Mouse (Mus musculus) small intestine, adult 2 months (tissue): ENCODE data around the gene Abraxas2. TPM values are rescaled to one million over a fixed set of nuclear protein-coding genes. Genes with fewer than 3 reads are reported as not detected.

Experiments used
- H3K27ac ChIP-seq: fragments of 200-500 bp; 2 replicates; pipeline ENCODE4 v1.5.1; 2012; ENCODE audit warnings: low read depth, low read length, control low read depth, inconsistent platforms; ENCODE audit not compliant: insufficient read depth
- H3K27me3 ChIP-seq: fragments of 200-500 bp; 2 replicates; pipeline ENCODE4 v1.6.1; 2012; ENCODE audit warnings: mild to moderate bottlenecking, moderate library complexity, low read length, inconsistent platforms; ENCODE audit not compliant: control insufficient read depth, insufficient read depth
- H3K36me3 ChIP-seq: fragments of 200-500 bp; 2 replicates; pipeline ENCODE4 v1.6.1; 2012; ENCODE audit warnings: mild to moderate bottlenecking, low read length, control low read depth, inconsistent platforms; ENCODE audit not compliant: control insufficient read depth, insufficient read depth
- H3K4me1 ChIP-seq: fragments of 200-500 bp; 2 replicates; pipeline ENCODE4 v1.6.1; 2012; ENCODE audit warnings: low read length, inconsistent platforms, mixed read lengths; ENCODE audit not compliant: control insufficient read depth, insufficient read depth, insufficient read length
- H3K4me3 ChIP-seq: fragments of 200-500 bp; 2 replicates; pipeline ENCODE4 v1.5.1; 2012; ENCODE audit warnings: low read depth, mild to moderate bottlenecking, control low read depth, inconsistent platforms, low read length, moderate library complexity
- CTCF ChIP-seq: fragments of 200-500 bp; IDR thresholded peaks from 2 replicates; pipeline ENCODE4 v1.5.1; 2012; ENCODE audit warnings: low read depth, mild to moderate bottlenecking, control low read depth, inconsistent platforms, low read length, moderate library complexity, mixed read lengths; ENCODE audit not compliant: insufficient replicate concordance, insufficient read length; ENCODE audit errors: extremely low read depth
- POLR2A ChIP-seq: fragments of 200-500 bp; IDR thresholded peaks from 2 replicates; pipeline ENCODE4 v1.6.1; 2012; ENCODE audit warnings: low read depth, mild to moderate bottlenecking, control low read depth, inconsistent platforms, low read length, moderate library complexity
- WGBS: fragments of 180-500 bp; shearing (Covaris S2); methylation state at CpG from one replicate; pipeline ENCODE4 v1.1.7; 2018; 5-methylcytosine and 5-hydroxymethylcytosine counted together
- polyA plus RNA-seq: library from polyadenylated mRNA; depleted of rRNA; stranded (reverse); fragments of >200 nt; gene quantifications from 2 replicates; pipeline ENCODE4 v1.2.3, GENCODE M21; 2012

Abraxas2 gene
- polyA plus RNA-seq, 1 experiment: 6.2 TPM

DNA sequence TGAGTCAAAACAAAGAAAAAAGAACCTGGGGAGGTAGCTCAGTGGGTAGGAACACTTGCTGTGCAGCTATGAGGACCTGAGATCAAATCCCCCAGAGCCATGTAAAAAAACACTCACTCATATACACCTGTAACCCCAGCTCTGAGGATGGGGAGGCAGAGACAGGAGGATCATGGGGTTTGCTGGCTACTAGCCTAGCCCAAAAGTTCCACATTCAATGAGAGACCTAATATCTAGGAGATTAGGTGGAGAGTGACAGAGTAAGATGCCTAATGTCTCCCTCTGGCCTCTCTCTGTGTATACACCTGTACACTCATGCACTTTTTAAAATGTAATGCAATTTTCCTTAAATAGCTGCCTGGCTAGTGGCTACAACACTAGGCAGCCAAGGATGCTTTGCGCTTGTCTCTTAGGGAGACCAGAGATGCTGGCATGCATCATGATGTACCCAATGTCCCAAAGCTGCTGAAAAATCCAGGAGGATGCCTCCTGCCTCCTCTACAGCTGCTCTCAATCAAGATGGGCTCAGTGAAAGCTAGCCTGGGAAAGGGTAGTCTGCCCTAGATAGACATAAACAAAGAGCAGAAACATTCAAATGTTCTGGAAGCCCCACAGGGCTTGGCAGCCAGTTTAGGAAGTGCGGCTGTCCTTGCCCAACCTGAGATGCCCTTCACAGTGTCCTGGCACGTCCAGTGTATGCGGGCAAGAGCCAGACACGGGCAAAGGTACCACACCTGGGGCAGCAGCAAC, 32.7 kb downstream of the Abraxas2 start:
- Histone ChIP-seq H3K36me3 (no peaks in the 10 kb centered on the region), H3K4me3 (no peak overlapping the region), H3K27ac (no peak overlapping the region), H3K27me3 (no peaks in the 10 kb centered on the region), H3K4me1 (no peaks in the 10 kb centered on the region)
- WGBS: 69% methylated on average over 5 of the region's 5 CpGs
- TF ChIP-seq CTCF (no peak), POLR2A (no peak)

DNA sequence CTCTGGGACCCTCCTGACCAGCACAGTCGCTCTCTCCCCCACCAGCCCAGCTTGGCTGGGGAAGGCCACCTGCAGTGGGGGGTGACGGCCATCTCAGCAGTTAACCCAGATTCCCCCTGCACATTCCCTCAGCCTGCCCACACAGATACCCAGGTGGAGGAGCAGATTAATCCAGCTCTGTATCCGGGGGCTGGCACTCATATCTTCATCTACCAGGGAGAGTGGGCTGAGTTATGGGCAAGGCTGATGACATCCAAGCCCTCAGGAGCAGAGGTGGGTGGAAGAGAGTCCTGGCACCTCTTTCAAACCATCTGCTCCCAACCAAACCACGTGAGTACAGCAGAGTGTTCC, 33.3 kb downstream of the Abraxas2 start:
- H3K27me3 ChIP-seq: no peaks in the 10 kb centered on the region
- H3K36me3 ChIP-seq: no peaks in the 10 kb centered on the region
- no peak for TF ChIP-seq CTCF
- TF ChIP-seq POLR2A: no peak
- 72% methylated on average over 4 of the region's 4 CpGs for WGBS
- no peak overlapping the region for H3K4me3 ChIP-seq
- no peaks in the 10 kb centered on the region for H3K4me1 ChIP-seq
- H3K27ac ChIP-seq: no peak overlapping the region

DNA sequence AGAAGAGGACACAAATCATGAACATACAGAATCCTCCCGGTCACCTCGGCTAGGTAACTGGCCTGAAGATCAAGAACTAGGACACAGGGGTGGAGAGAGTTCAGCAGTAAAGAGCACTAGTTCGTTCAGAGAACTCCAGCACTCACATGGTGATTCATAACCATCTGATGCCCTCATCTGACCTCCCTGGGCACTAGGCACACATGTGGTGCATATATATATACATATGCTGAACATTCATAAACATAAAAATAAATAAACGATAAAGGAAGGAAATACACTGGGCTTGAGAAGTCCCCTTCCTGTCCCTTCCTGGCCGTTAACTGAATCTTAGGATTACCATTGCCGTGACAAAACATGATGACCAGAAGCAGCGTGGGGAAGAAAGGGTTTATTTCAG, 33.8 kb downstream of the Abraxas2 start:
- Histone ChIP-seq H3K27ac (no peak overlapping the region), H3K36me3 (no peaks in the 10 kb centered on the region), H3K27me3 (no peaks in the 10 kb centered on the region), H3K4me1 (no peaks in the 10 kb centered on the region), H3K4me3 (no peak overlapping the region)
- TF ChIP-seq CTCF (no peak), POLR2A (no peak)
- WGBS: 78% methylated on average over 7 of the region's 7 CpGs

DNA sequence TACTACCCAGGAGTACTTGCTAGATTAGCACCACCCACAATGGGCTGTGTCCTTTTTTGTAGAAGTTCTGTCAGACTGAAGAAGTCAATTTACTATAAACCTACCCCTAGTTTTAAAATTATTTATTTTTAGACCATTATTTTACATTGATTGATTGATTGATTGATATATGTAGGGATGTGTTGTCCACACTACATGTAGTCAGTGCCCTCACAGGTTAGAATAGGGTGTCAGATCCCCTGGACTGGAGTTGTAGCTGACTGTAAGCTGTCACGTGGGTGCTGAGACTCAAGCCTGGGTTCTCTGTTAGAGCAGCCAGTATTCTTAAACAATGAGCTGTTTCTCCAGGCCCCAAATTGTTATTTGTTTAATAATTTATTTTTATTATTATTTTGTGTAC, 34.3 kb downstream of the Abraxas2 start:
- TF ChIP-seq CTCF (no peak), POLR2A (no peak)
- H3K4me1 ChIP-seq: no peaks in the 10 kb centered on the region
- H3K4me3 ChIP-seq: no peak overlapping the region
- H3K27ac ChIP-seq: no peak overlapping the region
- 93% methylated on average over 1 of the region's 1 CpGs for WGBS
- H3K27me3 ChIP-seq: no peaks in the 10 kb centered on the region
- H3K36me3 ChIP-seq: no peaks in the 10 kb centered on the region

DNA sequence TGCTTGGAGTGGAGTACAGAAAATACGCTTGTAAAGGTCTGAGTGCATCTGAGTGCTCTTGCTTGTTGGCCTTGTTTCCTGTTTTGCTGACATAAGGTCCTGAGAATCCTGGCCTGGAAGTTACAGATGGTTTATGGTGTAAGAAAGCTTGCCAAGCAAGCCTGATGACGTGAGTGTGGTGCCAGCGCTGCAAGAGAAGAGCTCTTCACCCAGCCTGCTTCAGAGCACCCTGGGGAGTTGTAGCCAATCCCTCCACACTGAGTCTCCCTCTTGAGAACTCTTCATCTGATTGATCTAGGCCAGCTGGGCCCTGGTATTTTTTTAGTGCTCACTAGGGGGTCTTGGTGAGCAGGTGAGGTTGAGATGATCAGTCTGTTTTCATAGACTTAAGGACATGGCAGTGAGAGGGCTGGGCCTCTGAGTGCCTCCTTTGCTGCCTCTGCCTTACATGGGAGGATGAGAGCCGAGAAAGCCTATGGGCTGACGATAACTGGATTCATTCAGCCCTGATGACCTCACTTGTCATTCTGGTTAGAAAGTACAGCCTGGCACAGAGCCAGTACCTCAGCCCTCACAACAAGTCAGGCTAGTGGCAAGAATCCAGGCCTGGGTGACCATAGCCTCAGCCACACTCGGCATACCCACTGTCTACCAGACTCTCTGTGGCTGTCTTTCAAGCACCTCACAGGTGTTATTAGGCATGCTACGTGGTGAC, 36.0 kb downstream of the Abraxas2 start:
- Histone ChIP-seq H3K4me3 (no peak overlapping the region), H3K36me3 (no peaks in the 10 kb centered on the region), H3K27ac (no peak overlapping the region), H3K27me3 (no peaks in the 10 kb centered on the region), H3K4me1 (no peaks in the 10 kb centered on the region)
- WGBS: 60% methylated on average over 7 of the region's 7 CpGs
- no peak for TF ChIP-seq CTCF
- TF ChIP-seq POLR2A: no peak

DNA sequence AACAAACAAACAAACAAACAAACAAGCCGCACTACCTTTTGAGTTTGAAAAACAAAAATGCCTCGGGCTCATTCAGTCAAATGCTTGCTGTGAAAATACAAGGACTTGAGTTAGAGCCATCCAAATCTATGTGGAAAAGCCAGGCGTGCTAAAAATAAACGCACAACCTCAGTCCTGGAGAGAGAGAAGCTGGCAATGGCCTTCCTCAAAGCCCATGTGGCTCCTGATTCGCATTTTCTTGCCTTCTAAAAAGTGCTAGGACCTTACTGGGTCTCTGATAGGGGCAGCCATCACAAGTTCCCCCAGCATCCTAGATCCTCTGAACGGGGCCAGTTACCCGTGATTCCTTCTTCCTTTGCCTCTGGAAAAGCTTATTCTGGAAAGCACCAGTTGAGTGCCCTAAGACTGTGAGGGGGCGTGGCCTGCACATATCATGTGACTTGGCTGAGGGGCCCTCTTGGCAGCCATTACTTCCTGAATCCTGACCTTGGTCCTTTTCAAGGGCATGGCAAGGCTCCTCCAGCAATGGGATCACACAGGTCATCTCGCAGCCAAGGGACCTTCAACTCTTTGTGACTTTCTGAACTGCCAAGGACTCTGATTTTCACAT, 37.3 kb downstream of the Abraxas2 start:
- H3K27me3 ChIP-seq: no peaks in the 10 kb centered on the region
- H3K27ac ChIP-seq: no peak overlapping the region
- TF ChIP-seq CTCF (no peak), POLR2A (no peak)
- no peaks in the 10 kb centered on the region for H3K36me3 ChIP-seq
- 90% methylated on average over 9 of the region's 9 CpGs for WGBS
- no peaks in the 10 kb centered on the region for H3K4me1 ChIP-seq
- H3K4me3 ChIP-seq: no peak overlapping the region

DNA sequence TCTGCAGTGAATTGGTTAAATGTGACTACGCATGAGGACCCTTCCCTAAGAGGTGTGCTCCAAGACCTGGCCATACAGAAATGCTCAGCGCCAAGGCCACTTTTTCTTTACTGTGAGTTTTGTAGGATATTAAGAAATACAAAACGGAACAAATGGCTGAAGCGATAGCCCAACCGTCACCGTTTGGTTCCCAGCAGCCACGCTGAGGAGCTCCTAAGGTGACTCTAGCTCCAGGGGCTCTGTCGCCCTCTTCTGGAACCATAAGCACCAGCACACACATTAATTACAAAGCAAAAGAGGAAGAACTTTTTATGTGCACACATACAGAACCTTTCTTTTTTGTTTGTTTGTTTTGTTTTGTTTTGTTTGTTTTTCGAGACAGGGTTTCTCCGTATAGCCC, 38.2 kb downstream of the Abraxas2 start:
- TF ChIP-seq POLR2A (no peak), CTCF (no peak)
- Histone ChIP-seq H3K27me3 (no peaks in the 10 kb centered on the region), H3K36me3 (no peaks in the 10 kb centered on the region), H3K4me1 (no peaks in the 10 kb centered on the region), H3K27ac (no peak overlapping the region), H3K4me3 (no peak overlapping the region)
- 94% methylated on average over 10 of the region's 10 CpGs for WGBS
